Mouse (Mus musculus) common myeloid progenitor, adult 5-6 weeks (primary cell): ENCODE results near the gene Ahnak2. TPM values are rescaled to one million over a fixed set of nuclear protein-coding genes. Genes with fewer than 3 reads are reported as not detected.
"Not testable (repeated sequence)": the region's sequence is repeated elsewhere in the genome, so short reads cannot be mapped to it uniquely, and the experiment has no call there.

Experiments used
- ATAC-seq: replicated peaks from 2 replicates; pipeline ENCODE4 v1.8.0; 2016; ENCODE audit warnings: low read depth, mild to moderate bottlenecking, moderate TSS enrichment, inconsistent platforms; ENCODE audit not compliant: poor library complexity, severe bottlenecking
- total RNA-seq: library from RNA; stranded (forward); fragments of 200-1000, 187-1606 nt; gene quantifications from 2 replicates; pipeline ENCODE4 v1.2.3, GENCODE M21; 2017

The Ahnak2 gene
- total RNA-seq = not detected in 2 replicates

GRCm38 (mm10) chr12:112801864-112802846, at the start of gene Ahnak2:
Gene Ahnak2 (minus strand): TSS chr12:112802657.
- 0 out of 2 replicates have a peak, but pooled peaks have one; percentile 5 for ATAC-seq

- ATAC-seq = no peak
Observed at GRCm38 (mm10) chr12:112851116-112851515, 48.7 kb upstream of the Ahnak2 start.

GRCm38 (mm10) chr12:112850344-112850743, 47.9 kb upstream of the Ahnak2 start:
- ATAC-seq = no peak

GRCm38 (mm10) chr12:112849235-112850022, 47.0 kb upstream of the Ahnak2 start:
- peak; percentile 63 for ATAC-seq

- ATAC-seq = 0 out of 2 replicates have a peak, but pooled peaks have one; percentile 40
Observed at GRCm38 (mm10) chr12:112847880-112848279, 45.4 kb upstream of the Ahnak2 start.

GRCm38 (mm10) chr12:112843803-112844202, 41.3 kb upstream of the Ahnak2 start:
- peak; percentile 85 for ATAC-seq

GRCm38 (mm10) chr12:112842128-112842527, 39.7 kb upstream of the Ahnak2 start:
- not testable (repeated sequence) for ATAC-seq

GRCm38 (mm10) chr12:112841338-112841892, 39.0 kb upstream of the Ahnak2 start:
- ATAC-seq = not testable (repeated sequence)

GRCm38 (mm10) chr12:112840209-112841086, 38.0 kb upstream of the Ahnak2 start:
- ATAC-seq = peak; percentile 85

- no peak for ATAC-seq
Observed at GRCm38 (mm10) chr12:112835046-112835445, 32.6 kb upstream of the Ahnak2 start.

GRCm38 (mm10) chr12:112833527-112833926, 31.1 kb upstream of the Ahnak2 start:
- peak; percentile 60 for ATAC-seq

- no peak for ATAC-seq
Observed at GRCm38 (mm10) chr12:112832411-112832810, 30.0 kb upstream of the Ahnak2 start.

- no peak for ATAC-seq
Observed at GRCm38 (mm10) chr12:112830570-112830969, 28.1 kb upstream of the Ahnak2 start.

- ATAC-seq = no peak
Observed at GRCm38 (mm10) chr12:112830141-112830540, 27.7 kb upstream of the Ahnak2 start.

GRCm38 (mm10) chr12:112829244-112829864, 26.9 kb upstream of the Ahnak2 start, which contains the start of gene Cdca4:
Gene Cdca4 (minus strand): TSS chr12:112829423.
- ATAC-seq = peak; percentile 80

GRCm38 (mm10) chr12:112828501-112829243, 26.2 kb upstream of the Ahnak2 start:
- ATAC-seq = peak; percentile 34

GRCm38 (mm10) chr12:112825901-112826300, 23.4 kb upstream of the Ahnak2 start:
- no peak for ATAC-seq

- ATAC-seq = peak; percentile 43
Observed at GRCm38 (mm10) chr12:112823221-112823620, 20.8 kb upstream of the Ahnak2 start.
